Mouse (Mus musculus) embryonic fibroblast, embryonic 13.5 days (primary cell): ENCODE measurements around the gene Traf2.

ENCODE experiments used
- CTCF ChIP-seq: IDR thresholded peaks from 2 replicates; pipeline ENCODE4 v1.5.1; 2011; ENCODE audit warnings: mild to moderate bottlenecking, control low read depth, low read length, moderate library complexity, borderline replicate concordance; ENCODE audit not compliant: insufficient read depth
- POLR2A ChIP-seq: IDR thresholded peaks from 2 replicates; pipeline ENCODE4 v1.6.1; 2011; ENCODE audit warnings: low read depth, mild to moderate bottlenecking, control low read depth, low read length, moderate library complexity

DNA sequence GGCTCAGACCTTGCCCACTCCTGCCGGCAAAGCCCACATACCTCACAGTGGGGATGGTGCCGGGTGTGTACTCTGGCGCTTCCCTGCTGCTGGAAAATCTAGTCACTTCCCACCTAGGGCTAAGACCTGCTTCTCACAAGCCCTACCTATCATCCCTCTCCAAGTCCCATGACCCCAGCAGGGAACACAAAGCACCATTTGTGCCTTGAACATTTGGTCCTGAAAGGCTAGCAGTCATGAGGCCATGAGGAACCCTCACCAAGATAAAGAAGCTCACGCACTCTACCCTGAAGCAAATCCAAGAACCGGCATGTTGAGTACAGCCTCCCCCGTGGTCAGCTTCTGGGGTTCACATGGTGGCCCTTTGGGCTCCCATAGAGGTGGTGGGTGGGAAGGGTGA lies 76.8 kb downstream of the Traf2 start, which contains the start of gene Ptgds:
- TF ChIP-seq CTCF (no peak), POLR2A (no peak)
